Mouse (Mus musculus) heart, postnatal 25 days (tissue): ENCODE data around the gene Gm20388. TPM values are rescaled to one million over a fixed set of nuclear protein-coding genes. Genes with fewer than 3 reads are reported as not detected.
A peak's percentile ranks its signal among the peaks of the same experiment; 100 is the strongest.

ENCODE experiments used
- DNase-seq: peaks from one replicate; pipeline ENCODE4 v3.0.0; 2022; ENCODE audit warnings: low spot score
- intact Hi-C: fragments of 180-260 bp; cut with DNase I; formaldehyde crosslinking; loops from one replicate; pipeline ENCODE4 v1.15.1; 2025
- total RNA-seq, 2 experiments: library from RNA; stranded (reverse); gene quantifications; 2 replicates each; pipeline ENCODE4 v1.2.3; 2021

The Gm20388 gene
- total RNA-seq, 2 experiments from 2014 or later = 2.7 TPM; not detected in 1

DNA sequence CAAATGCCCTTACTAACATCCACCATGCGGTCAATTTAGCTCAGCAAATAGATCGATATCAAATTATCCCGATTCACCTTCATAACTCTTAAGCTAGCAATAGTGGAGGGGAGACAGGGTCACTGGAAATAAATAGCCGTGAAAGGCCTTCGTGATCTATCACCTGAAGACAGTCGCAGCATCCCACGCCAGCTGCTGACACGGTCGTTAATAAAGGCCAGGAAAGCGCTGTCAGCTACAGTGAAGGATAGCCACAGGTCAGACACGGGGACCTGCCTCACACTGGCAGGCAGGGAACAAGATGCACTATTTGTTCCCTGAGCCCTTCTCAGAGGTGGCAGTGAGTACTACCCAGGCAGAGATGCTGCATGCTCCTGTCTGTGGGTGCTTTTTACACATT, 2909.1 kb downstream of the Gm20388 start:
- DNase-seq = no peak
- intact Hi-C loops = no loop called here

DNA sequence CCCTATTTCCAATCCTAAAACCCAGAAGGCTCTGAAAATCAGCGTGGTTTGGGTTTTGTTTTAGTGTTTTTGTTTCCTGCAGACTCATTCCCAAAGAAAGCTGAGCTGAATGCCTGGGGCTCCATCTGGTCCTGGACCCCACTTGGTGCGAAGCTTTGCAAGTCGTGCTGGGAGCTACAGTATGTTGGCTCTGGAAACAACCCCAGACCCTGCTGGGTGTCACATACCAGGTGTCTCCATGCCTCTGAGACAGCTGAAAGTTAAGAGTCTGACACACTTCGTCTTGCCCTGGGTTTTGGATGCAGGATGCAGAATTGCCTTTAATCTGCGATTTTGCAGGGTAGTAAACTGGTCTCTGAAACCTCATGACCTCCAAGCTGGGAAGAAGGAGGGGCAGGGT, 2913.9 kb downstream of the Gm20388 start:
- DNase-seq = no peak
- intact Hi-C loops = no loop called here

DNA sequence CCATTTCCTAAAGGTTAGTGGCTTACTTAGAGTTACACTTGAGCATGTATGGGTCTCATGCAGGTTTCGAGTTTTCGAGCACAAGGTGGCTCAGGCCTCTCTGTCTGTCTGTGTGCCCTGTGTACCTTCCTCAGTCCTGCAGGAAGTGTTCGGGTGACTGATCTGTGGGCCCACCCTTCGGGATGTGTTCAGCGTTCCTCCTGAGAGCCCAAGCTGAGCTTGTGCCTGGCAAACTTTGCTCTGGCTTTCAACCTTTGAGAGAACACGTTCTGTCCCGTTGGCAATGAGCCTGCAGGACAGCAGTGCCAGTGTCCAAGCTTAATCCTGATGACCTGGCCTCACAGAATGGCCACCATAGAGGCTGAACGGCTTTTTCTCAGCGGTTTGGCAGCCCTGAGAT, 2914.3 kb downstream of the Gm20388 start:
- DNase-seq = no peak

DNA sequence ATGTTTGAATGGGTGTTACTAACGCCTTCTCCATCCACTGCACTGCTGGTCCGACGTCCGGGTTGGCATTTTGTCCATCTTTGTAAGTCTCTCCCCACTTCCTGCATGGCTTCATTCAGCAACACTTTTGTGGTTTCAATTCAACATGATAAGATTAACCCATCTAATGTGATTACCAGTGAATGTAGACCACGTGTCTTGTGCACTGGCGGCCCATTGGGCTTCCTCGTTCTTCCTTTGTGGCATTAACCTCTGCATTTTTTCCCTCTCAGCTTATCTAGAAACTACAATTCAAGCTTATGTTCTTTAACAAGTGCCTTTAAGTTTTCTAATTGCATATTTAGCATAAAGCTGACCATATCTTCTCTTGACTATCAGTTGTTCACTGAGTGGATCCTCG, 2914.8 kb downstream of the Gm20388 start:
- no peak for DNase-seq
- intact Hi-C loops = no loop called here

More for the DNA sequence above, 2914.3 kb downstream of the Gm20388 start:
- intact Hi-C loops = no loop called here

DNA sequence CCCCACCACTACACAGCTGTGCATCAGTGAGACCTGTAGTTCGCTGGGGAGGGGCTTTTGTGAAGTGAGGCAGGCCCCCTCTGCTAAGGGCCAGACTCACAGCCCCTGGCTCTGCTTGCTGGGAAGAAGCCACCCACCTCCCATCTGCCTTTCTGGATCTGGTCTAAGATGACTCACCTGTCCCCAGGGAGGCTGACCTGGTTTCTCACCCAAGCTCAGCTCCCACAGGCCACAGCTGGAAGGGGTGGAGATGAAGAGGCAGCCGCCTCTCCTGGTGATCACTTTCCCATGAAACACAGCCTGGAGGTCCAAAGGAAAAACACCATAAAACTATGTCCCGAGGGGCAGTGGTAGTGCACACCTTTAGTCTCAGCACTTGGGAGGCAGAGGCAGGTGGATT, 2918.8 kb downstream of the Gm20388 start:
- intact Hi-C loops = no loop called here
- DNase-seq = no peak

DNA sequence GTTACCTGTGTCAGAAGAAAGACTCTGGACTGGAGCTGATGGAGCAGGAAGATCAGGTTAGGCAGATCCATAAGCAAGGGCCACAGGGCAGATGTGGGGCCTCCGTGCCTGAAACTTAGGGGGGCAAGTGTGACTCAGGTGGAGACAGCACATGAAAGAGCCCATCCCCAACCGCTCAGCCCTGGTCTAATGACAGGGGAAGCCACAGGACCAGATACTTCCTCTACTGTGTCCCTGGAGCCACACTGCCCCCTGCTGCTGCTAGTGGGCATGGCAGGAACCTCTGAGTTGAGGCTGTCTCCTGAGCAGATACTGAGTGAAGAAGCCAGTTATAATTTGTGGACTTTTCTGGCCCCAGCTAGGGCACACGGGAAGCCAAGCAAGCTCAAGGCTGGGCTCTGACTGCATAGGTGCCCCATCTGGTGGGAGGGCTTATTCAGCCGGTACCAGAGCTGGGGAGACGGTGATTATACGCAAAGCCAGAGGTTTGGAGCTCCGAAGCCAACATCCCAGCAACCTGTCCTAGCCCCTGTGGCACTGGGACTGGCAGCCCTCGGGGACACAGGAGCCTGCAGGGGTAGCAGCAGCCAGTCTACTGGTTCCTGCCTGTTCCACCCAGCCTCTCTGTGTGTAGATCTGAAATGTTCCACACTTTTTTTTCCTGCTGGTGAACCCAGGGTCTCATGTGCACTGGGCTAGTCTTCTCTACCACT, 2919.9 kb downstream of the Gm20388 start:
- DNase-seq = peak; percentile 71
- intact Hi-C loops = loop anchor here (1.0 to 10.0 kb wide), 4 partner anchors 152 to 374 kb away; no protein-coding TSS in a partner anchor

DNA sequence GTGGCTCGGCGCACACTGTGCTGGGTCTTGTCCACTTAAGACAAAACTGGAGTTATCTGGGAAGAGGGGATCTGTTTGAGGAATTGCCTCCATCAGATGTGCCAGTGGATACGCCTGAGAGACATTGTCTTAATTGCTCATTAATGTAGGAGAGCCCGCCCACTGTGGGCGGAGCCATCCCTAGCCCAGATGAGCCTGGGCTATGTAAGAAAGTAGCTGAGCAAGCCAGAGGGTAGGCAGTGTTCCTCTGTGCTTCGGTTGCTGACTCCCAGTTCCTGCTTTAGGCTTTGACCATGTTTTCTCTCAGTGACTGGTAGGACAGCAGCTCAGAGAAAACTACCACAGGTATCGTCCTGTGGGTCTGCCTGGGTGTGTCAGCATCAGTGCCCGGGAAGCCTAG, 2923.8 kb downstream of the Gm20388 start:
- DNase-seq = no peak
- intact Hi-C loops = loop anchor here (10.0 kb wide), 1 partner anchor 370 kb away; no protein-coding TSS in a partner anchor

DNA sequence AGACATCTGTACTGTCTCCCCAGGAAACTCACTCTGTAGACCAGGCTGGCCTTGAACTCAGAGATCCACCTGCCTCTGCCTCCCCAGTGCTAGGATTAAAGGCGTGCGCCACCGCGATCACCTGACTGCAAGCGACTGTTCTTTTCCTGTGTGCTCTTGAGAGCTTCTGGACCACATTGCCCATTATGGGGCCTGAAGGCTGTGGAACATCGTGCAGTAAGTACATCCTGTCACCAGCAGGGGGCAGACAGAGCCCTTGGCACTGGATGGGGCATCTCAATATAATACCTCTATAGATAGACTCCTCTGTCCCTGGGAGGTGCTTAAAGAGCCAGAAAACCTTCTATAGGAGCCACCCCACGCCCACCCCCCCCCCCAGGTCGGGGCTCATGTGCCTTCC, 2924.3 kb downstream of the Gm20388 start:
- intact Hi-C loops = loop anchor here (5.0 to 10.0 kb wide), 2 partner anchors 232 to 370 kb away; no protein-coding TSS in a partner anchor

DNA sequence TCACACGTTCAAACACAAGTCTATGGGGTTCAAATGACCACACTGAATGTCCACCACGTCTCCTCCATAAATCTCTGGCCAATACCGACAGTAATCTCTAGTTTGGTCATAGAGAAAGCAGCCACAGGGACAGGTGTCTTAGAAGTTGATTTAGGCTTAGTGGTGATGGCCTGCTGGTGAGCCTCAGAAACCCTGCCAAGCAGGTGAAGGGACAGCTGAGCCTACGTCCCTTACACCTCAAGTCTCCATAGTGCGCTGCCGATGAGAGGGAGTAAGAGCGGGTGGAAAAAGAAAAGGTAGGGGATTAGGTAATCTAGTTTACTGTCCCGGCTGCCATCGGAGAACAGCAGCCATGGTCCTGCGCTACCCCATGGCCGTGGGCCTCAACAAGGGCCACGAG, 2925.6 kb downstream of the Gm20388 start:
- DNase-seq = no peak
- intact Hi-C loops = loop anchor here (5.0 to 10.0 kb wide), 2 partner anchors 231 to 369 kb away; no protein-coding TSS in a partner anchor

More for the DNA sequence above, 2924.3 kb downstream of the Gm20388 start:
- DNase-seq = peak; percentile 18

DNA sequence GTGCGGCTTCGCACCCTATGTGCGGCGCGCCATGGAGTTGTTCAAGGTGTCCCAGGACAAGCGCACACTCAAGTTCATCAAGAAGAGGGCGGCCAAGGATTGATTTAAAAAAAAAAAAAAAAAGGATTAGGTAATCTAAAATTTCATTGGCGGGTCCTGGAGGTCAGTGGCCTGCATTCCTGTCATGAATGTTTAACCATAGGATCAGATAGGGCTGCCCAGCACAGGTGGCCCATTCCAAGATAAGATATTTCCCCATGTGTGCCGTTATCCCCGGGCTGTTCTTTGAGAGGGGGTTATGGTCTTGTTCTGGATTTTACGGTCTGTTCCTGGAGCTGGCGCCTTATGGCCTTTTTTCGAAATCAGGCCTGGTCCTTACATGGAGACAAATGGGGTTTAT, 2926.1 kb downstream of the Gm20388 start:
- intact Hi-C loops = loop anchor here (5.0 to 10.0 kb wide), 2 partner anchors 231 to 368 kb away; no protein-coding TSS in a partner anchor

DNA sequence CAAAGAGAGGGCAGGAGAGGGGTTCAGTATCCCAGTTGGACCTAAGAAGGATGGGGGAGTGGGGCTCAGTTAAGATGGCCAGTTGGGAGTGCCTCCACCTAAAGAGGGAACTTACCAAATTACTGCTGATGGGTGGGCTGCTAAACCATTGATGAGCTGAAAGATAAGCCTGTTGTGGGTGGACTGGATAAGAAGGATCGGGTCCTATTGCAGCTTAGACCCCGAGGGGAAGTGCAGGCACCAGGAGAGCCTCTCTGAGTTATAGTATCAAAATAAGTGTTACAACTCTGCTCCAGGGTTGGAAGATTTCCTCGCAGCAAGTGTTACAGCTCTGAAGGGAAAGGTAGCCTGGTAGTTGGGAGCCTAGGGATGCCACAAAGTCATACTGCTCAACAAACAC, 2933.5 kb downstream of the Gm20388 start:
- DNase-seq = no peak
- intact Hi-C loops = no loop called here

More for the DNA sequence above, 2926.1 kb downstream of the Gm20388 start:
- no peak for DNase-seq

DNA sequence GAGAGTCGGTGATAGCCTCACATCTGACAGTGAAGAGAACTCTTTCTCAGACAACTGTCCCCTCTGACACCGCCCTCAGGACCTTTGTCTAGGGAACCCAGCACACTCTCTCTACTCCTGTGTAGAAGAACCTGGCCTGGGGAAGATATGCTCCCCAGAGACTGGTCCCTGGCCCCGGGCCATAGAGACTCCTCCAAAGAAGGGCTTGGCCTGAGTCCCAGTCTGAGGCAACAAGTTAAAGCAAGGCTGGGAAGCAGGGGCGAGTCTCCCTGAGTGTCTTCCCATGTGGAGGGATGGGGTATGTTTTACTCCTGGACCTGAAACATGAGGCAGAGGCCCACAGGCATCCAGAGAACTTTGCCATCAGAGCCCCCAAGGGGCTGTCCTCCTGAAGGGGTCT, 2935.0 kb downstream of the Gm20388 start:
- DNase-seq = no peak
- intact Hi-C loops = no loop called here

DNA sequence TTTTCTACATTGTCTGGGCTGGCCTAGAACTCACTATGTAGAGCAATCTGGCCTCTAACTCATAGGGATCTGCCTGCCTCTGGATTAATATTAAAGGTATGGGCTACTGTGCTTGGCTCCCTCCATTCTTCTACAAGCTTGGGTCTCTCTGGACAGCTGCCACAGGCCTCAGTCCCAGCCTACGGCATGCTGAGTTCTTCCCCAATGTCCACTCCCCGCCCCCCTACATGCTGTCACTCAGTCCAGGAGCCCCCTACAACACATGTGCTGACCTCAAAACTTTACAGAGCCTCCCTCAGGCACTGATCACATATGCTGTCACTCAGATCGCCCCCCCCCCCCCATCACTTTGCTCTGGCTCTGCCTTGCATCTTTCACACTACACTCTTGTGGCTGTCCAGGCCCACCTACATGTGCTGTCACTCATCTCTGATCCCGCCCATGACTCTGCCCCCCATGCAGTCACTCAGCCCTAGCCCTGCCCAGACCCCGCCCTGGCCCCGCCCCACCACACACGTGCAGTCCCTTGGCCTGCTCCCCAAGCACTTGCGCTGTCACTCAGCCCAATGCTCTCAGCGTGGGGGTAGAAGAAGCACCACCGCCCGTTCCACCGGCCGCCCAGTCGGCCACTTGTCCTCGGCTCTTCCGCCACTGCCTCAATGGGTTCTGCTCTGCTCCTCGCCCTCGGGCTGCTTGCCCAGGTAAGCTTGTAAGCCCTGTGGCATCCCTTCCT, 2937.4 kb downstream of the Gm20388 start, which contains the start of gene Cdh15:
Gene Cdh15 (plus strand): TSS at position 138 of the 733 bp plus-strand sequence.
- intact Hi-C loops = no loop called here
- no peak for DNase-seq

DNA sequence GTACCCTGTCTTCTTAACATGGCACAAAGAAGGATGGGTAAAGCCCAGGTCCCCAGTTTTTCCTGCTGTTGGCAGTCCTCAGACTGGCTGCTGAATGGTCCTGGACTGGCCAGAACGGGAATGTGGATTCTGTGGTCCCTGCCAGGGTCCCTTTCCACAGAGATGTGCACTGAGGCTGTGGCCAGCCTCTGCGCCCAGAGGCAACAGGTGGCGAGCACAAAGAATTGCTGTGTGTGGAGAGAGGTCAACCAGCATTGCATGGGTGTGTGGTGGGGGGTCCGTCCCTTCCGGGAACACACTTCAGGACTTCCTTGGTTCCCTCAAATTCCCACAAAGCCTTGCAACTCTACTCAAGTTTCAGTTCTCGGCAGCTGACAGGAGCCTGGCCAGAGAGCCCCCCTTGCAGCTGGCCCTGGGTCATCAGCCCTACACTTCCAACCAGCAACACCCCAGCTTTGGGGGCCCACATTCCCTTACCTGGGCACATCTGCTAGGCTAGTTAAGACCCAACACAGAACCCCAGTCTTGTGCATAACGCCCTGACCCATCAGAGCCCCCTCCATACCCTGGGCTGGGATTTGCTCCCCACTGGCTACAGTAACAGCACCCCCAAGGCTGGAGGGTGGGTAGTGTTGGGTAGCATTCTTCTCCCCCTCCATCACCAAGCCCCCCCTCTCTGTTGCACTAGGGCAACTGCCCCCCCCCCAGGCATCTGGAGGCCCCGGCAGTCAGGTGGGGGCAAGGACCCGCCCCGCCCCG, 2938.7 kb downstream of the Gm20388 start:
- DNase-seq = no peak
- intact Hi-C loops = no loop called here

DNA sequence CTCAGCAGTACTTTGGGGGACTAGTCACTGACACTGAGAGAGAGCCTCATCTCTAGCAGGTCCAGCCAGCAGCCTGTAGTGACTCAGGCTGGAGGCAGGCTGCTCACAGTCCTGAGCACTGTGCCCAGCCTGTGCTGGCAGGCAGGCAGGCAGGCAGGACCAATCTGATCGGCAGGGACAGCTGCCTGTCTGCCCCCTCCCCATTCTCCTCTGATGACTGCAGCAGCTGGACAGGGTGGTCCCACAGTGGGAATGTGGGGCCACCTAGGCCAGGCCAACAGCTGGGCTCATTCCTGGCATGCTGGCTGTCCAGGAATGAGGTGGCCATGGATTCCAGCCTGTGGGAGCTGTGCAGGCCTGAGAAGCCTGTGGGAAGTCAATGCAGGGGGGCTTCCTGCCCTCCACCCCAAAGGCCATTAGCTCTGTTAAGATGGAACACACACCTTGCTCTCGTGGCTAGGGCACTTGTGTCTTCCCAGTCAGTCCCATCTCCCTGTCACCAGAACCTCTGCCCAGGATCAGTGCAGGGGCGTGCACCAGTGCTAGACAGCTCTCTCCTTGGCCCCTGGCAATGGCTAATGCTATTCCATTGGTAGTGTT, 2940.1 kb downstream of the Gm20388 start:
- intact Hi-C loops = no loop called here
- DNase-seq = no peak

DNA sequence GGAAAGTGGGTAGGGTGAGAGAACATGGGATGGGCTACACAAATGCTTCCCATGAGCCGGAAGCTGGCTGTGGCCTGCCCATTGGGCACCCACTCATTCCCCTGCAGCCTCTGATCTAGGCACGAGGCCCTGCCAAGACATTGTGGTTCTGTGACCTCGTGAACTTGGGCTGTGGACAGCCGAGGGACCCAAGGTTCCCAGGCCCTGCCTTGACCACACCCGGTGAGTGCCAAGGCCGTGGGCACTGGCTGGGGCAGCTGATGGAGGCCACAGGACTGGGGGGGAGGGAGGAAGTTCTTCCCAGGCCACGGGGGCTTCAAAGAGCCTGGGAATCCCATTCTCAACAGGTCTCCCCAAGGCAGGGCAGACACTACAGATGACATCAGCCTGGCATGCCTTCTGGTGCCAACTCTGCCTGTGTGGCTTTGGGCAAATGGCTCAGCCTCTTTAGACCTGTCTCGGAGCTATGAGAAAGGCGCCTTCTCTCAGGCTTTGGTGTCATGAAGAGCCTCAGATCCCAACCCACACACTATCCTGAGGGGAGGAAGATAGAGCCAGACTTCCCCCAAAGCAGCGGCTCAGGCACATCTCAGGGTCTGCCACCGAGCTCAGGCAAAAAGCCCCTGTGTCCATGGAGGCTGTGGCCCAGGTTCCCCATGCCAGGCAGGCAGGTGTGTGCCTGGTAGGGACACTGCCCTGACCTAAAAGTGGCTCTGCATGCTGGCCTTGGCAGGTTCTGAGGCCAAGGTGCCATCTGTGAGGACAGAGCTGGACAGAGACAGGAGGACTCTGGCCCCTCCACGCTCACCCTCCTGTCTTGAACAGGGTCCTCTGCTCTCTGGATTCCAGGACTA, 2941.3 kb downstream of the Gm20388 start:
- no peak for DNase-seq
- intact Hi-C loops = no loop called here

DNA sequence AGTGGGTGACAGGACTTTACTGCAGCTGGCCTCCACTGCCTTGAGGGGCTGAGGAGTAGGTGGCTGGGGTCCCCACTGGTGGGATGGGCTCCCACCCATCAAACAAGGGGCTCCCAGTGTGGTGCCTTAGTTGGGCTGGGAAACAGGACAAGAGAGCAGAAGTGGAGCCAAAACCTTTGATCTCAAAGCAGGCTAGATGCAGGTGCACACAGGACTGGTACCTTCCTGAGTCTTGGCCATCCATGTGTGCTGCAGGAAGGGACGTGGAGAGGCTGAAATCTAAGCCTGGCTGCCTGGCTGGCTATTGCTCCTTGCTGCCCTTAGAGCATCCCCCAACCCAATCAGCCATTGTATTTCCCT, 2941.9 kb downstream of the Gm20388 start:
- DNase-seq = no peak
- intact Hi-C loops = no loop called here

DNA sequence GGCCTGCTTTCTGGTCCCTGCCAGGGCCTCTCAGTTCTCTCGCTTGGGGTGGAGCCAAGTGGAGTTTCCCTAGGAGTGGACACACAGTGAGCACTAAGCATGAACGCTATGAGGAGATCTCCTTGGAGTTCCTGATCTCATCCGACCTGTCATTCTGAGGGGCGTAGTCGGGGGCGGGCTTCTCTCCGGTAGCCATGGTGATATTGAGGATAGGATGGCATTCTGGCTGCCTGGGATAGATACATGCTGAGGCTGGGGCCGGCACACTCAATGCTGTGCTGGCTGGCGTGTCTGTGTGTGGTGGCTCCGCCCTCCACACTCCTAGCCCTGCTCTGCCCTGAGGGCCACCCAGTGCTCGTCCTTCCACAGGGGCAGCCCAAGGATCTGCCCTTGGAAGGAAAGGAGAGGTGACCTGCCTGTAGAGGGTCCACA, 2942.7 kb downstream of the Gm20388 start:
- DNase-seq = no peak
- intact Hi-C loops = no loop called here

DNA sequence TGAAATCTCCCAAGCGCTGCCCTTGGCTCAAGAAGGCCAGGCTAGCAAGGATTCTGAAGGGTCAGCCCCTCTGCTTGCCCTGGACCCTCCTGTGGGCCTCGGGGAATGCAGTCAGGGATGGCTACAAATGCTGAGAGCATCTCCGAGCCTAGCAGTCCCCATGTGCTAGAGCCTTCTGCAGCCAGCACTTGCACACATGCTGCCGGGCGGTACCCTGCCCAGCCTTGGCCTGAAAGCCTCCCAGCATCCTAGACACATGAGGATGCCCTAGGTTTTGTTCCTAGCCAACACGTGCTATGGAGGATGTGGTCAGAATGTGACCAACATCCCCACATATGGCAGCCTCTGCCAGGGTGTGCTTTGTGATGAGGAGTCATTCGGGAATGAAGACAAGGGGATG, 2943.7 kb downstream of the Gm20388 start:
- DNase-seq = no peak
- intact Hi-C loops = no loop called here
